Mouse (Mus musculus) small intestine, adult 2 months (tissue): ENCODE measurements around the gene Map4k1.

Experiments
- CTCF ChIP-seq: fragments of 200-500 bp; IDR thresholded peaks from 2 replicates; pipeline ENCODE4 v1.5.1; 2012; ENCODE audit warnings: low read depth, mild to moderate bottlenecking, control low read depth, inconsistent platforms, low read length, moderate library complexity, mixed read lengths; ENCODE audit not compliant: insufficient replicate concordance, insufficient read length; ENCODE audit errors: extremely low read depth
- POLR2A ChIP-seq: fragments of 200-500 bp; IDR thresholded peaks from 2 replicates; pipeline ENCODE4 v1.6.1; 2012; ENCODE audit warnings: low read depth, mild to moderate bottlenecking, control low read depth, inconsistent platforms, low read length, moderate library complexity

DNA sequence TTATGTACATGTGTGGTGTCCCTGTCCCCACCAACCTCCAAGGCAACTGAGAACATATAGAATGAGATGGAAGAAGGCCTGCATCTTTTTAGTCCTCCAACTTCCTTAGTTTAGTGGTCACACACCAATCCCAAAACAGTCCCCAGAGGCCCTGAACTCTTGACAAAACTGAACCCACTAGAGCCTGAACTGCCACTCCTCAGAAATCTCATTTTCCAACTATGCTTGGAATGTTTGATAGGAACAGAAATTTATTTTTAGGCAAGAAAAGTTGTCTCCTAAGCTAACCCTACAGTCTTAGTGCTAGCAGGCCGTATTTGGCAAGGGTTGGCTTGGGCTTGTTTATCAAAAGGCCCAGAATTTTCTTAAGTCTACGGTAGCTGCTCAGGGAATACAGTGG lies 30.1 kb upstream of the Map4k1 start:
- no peak for TF ChIP-seq CTCF
- TF ChIP-seq POLR2A = no peak
